Mouse (Mus musculus) hindbrain, embryonic 11.5 days (tissue): ENCODE measurements around the gene Gng7. TPM values are rescaled to one million over a fixed set of nuclear protein-coding genes. Genes with fewer than 3 reads are reported as not detected.

Experiments used
- ATAC-seq: fragments of 200-750 bp; cut with Nextera tagmentation; 2 replicates; pipeline ENCODE4 v1.8.0; 2017; ENCODE audit warnings: mild to moderate bottlenecking, moderate TSS enrichment, moderate library complexity; ENCODE audit not compliant: low FRiP score
- DNase-seq: peaks from one replicate; pipeline ENCODE4 v3.0.0-alpha.2; 2015; ENCODE audit warnings: low spot score
- H3K27ac ChIP-seq: fragments of 300-500 bp; sonication (generic); 2 replicates; pipeline ENCODE4 v1.5.1; 2014; ENCODE audit warnings: mild to moderate bottlenecking, low read depth, low read length
- H3K27me3 ChIP-seq: fragments of 300-500 bp; sonication (generic); 2 replicates; pipeline ENCODE4 v1.6.1; 2014; ENCODE audit warnings: mild to moderate bottlenecking, low read length, moderate library complexity, mixed read lengths; ENCODE audit not compliant: control insufficient read depth, insufficient read depth
- H3K36me3 ChIP-seq: fragments of 300-500 bp; sonication (generic); 2 replicates; pipeline ENCODE4 v1.6.1; 2014; ENCODE audit warnings: mild to moderate bottlenecking, low read length, moderate library complexity, mixed read lengths; ENCODE audit not compliant: control insufficient read depth, insufficient read depth
- H3K4me1 ChIP-seq: fragments of 300-500 bp; sonication (generic); replicated peaks from 2 replicates; pipeline ENCODE4 v1.6.1; 2014; ENCODE audit warnings: low read length, mixed read lengths; ENCODE audit not compliant: control insufficient read depth, insufficient read depth
- H3K4me2 ChIP-seq: fragments of 300-500 bp; sonication (generic); replicated peaks from 2 replicates; pipeline ENCODE4 v1.6.1; 2014; ENCODE audit warnings: mild to moderate bottlenecking, low read depth, low read length
- H3K4me3 ChIP-seq: fragments of 300-500 bp; sonication (generic); 2 replicates; pipeline ENCODE4 v1.5.1; 2014; ENCODE audit warnings: low read depth, low read length
- H3K9ac ChIP-seq: fragments of 300-500 bp; sonication (generic); 2 replicates; pipeline ENCODE4 v1.6.1; 2014; ENCODE audit warnings: low read depth, low read length
- H3K9me3 ChIP-seq: fragments of 300-500 bp; sonication (generic); 2 replicates; pipeline ENCODE4 v1.6.1; 2016; ENCODE audit warnings: low read length; ENCODE audit not compliant: control insufficient read depth
- WGBS: fragments of 180-500 bp; shearing (Covaris S2); extraction: QIAGEN DNeasy Blood & Tissue Kit; methylation state at CpG from one replicate; pipeline ENCODE4 v1.1.7; 2014; 5-methylcytosine and 5-hydroxymethylcytosine counted together
- polyA plus RNA-seq: library from polyadenylated mRNA; unstranded; fragments of >200 nt; fragmentation: Nextera tagmentation; extraction: Ambion mirVana; gene quantifications from 2 replicates; pipeline ENCODE4 v1.2.1, GENCODE M21; 2014

Gene Gng7
- polyA plus RNA-seq, 1 experiment from 2014 or later, result 7.2 TPM

DNA sequence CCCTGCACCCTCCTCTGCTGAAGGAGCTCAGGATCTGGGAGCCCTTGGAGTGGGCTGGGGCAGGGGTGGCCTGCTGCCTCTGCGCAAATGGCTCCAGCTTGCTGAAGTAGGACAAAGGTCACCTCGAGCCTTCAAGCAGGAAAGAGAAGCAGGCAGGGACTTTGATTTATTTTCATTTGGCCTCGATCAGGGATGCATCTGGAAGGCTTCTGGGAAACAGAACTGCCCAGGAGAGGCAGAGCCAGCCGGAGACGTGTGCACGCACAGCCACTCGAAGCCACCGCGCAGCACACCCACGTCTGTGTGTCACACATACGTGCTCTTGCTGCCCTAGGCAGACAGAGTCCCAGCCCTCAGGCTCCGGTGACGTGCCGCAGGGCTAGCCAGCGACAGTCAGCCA, 43.2 kb downstream of the Gng7 start:
- H3K4me2 ChIP-seq, result no peak overlapping the region
- no peaks in the 10 kb centered on the region for H3K9me3 ChIP-seq
- no peak overlapping the region for H3K27ac ChIP-seq
- WGBS, result 84% methylated on average over 15 of the region's 15 CpGs
- H3K4me1 ChIP-seq, result no peaks in the 10 kb centered on the region
- DNase-seq (no peak), ATAC-seq (no peak)
- no peaks in the 10 kb centered on the region for H3K36me3 ChIP-seq
- no peak overlapping the region for H3K9ac ChIP-seq
- no peaks in the 10 kb centered on the region for H3K27me3 ChIP-seq
- H3K4me3 ChIP-seq, result no peak overlapping the region

DNA sequence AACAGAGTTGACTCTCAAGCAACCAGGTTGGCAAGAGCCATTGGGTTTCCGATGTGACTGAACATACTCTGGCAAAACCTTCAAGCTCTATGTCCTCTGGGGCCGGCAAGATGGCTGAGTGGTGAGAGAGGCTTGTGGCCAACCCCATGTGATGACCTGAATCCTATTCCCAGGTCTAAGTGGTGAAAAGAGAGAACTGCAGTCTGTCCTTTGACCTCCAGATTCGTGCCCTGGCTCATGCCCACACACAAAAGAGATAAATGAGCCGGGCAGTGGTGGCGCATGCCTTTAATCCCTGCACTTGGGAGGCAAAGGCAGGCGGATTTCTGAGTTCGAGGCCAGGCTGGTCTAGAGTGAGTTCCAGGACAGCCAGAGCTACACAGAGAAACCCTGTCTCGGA, 44.6 kb downstream of the Gng7 start:
- Histone ChIP-seq H3K27ac (no peak overlapping the region), H3K4me2 (no peak overlapping the region), H3K9ac (no peak overlapping the region), H3K27me3 (no peaks in the 10 kb centered on the region), H3K4me3 (no peak overlapping the region), H3K4me1 (no peaks in the 10 kb centered on the region), H3K9me3 (no peaks in the 10 kb centered on the region), H3K36me3 (no peaks in the 10 kb centered on the region)
- ATAC-seq (no peak), DNase-seq (no peak)
- WGBS, result 86% methylated on average over 8 of the region's 8 CpGs

DNA sequence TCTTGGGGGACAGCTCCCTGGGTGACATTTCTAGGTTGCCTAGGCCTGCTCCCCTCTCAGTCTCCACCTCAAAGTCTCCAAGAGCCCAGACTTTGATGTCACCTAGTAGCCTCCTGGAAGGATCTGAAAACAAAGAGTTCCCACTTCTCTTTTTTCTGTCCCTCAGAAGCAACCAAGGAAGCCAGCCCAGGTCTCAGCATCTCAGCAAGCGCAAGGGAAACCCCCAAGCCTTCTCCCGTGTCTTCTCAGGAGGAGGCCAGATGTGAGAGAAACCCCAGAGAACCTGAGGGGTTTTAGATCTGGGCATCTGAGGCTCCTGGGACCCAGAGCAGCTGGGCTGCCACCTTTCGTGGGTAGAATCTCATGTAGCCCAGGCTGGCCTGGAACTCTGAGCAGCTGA, 45.4 kb downstream of the Gng7 start:
- no peaks in the 10 kb centered on the region for H3K4me1 ChIP-seq

DNA sequence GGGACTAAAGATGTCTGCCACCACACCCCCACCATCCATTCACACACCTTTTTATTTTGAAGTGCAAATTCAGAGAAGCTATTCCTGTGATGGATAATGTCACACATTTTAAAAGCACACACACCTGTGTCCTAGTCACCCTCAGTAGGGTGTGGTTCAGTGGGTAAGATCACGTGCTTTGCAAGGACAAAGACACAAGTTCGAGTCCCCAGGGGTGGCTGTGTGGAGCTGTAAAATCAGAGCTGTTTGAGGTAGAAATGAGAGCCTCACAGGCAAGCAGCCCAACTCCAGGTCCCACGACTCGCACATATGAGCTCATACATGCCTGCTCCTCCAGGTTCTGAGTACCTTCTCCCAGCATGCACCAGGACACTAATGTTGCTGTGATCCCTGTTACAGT, 46.6 kb downstream of the Gng7 start:
- no peak for ATAC-seq
- Histone ChIP-seq H3K9ac (no peak overlapping the region), H3K27ac (no peak overlapping the region), H3K4me1 (no peaks in the 10 kb centered on the region), H3K9me3 (no peaks in the 10 kb centered on the region), H3K4me2 (no peak overlapping the region), H3K36me3 (no peaks in the 10 kb centered on the region), H3K4me3 (no peak overlapping the region), H3K27me3 (no peaks in the 10 kb centered on the region)
- no peak for DNase-seq
- WGBS, result 89% methylated on average over 4 of the region's 4 CpGs

More for the DNA sequence above, 45.4 kb downstream of the Gng7 start:
- Histone ChIP-seq H3K4me3 (no peak overlapping the region), H3K9me3 (no peaks in the 10 kb centered on the region), H3K9ac (no peak overlapping the region), H3K27me3 (no peaks in the 10 kb centered on the region), H3K27ac (no peak overlapping the region), H3K36me3 (no peaks in the 10 kb centered on the region), H3K4me2 (no peak overlapping the region)
- DNase-seq, result no peak
- no peak for ATAC-seq
- 70% methylated on average over 3 of the region's 3 CpGs for WGBS

DNA sequence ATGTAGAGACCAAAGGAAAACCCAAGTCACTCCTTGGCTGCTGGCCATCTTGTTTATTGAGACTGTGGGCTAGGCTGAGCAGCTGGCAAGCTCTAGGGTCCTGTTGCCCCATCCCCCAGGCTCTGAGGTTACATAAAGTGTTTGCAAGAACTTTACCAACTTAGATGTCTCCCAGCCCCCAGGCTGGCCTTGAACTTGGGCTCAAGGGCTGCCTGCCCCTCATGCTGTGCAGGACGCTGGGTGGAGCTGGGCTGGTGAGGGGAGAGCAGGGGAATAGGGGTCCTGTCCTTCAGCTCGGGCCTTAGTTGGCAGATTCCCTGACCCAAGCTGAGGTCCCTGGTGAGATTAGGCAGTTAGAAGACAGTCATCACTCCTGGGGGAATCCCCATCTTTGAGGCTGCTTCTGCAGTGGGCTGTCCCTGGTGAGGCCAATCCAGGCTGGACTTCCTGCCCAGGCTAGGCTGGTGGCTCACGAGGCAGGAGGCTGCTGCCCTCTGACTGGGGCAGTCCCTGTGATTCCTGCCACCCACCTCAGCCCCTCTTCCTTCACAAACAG, 47.6 kb downstream of the Gng7 start:
- Histone ChIP-seq H3K27me3 (no peaks in the 10 kb centered on the region), H3K9ac (no peak overlapping the region), H3K4me3 (no peak overlapping the region), H3K27ac (no peak overlapping the region), H3K4me1 (no peaks in the 10 kb centered on the region), H3K4me2 (no peak overlapping the region), H3K9me3 (no peaks in the 10 kb centered on the region), H3K36me3 (no peaks in the 10 kb centered on the region)
- 72% methylated on average over 3 of the region's 3 CpGs for WGBS
- no peak for DNase-seq
- no peak for ATAC-seq

DNA sequence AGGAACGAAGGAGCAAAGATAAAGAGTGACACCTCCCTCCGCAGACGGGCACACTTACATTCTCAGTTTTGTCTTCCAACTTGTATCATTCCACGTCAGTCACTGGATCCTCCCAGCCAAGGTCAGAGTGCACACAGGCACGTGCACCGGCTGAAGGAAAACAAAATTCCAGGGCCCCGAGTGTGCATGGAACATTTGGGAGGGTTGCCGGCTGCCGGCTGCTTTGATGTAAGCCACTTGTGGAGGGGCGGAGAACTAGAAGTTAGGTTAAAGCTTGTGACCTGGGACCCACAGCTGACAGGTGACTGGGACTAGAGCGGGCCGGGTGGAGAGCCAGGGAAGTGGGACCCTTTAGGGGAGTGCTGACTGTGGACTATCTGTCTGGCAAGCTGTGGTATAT, 48.4 kb downstream of the Gng7 start:
- H3K4me1 ChIP-seq, result peaks cover 3% of the 10 kb centered on the region
- H3K9ac ChIP-seq, result no peak overlapping the region
- H3K27ac ChIP-seq, result no peak overlapping the region
- H3K9me3 ChIP-seq, result no peaks in the 10 kb centered on the region
- H3K27me3 ChIP-seq, result no peaks in the 10 kb centered on the region
- H3K4me2 ChIP-seq, result no peak overlapping the region
- no peak for DNase-seq
- H3K36me3 ChIP-seq, result no peaks in the 10 kb centered on the region
- WGBS, result 54% methylated on average over 12 of the region's 12 CpGs
- no peak for ATAC-seq
- H3K4me3 ChIP-seq, result no peak overlapping the region

DNA sequence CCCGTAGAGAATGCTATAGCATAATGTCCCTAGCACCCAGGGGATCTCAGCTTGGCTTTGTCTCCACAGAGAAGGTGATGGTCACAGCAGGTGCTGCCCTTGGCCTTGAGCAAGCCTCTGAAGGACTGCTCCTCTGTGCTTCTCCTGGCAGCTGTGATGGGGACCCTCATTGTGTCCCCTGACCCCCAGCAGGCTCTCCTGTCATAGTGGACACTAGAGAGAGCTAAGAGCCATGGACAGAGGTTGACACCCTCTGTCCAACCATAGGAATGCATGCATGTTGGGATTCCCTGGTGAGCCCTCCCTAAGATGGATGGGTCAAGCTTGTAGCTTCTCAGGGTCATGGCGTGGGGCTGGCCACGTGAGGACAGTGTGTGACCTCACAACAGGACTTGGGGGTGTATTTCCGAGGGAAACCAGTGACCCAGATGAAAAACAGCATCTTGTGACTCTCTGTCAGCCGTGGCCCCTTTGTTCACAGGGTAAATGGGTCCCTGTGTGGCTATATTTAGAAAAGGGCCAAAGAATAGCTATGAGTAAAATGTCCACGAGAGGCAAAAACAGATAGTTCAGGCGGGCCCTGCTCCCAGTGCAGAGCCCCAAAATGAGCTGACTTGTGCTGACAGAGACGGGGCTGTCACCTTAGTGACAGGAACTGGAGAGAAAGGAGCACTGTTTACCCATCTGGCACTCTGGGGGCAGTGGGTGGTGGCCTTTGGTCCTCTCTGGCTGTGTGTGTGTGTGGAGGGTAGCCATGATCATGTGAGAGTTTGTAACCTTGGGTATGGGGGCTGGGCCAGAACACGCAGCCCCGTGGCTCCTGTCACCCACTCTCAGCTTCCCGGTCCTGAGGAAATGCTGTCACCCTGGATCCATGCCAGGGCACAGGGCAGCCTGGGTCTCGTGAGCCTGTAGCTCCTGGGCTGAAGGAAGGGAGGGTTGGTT, 51.4 kb downstream of the Gng7 start:
- Histone ChIP-seq H3K4me2 (no peak overlapping the region), H3K36me3 (no peaks in the 10 kb centered on the region), H3K4me1 (peaks cover 7% of the 10 kb centered on the region), H3K27ac (no peak overlapping the region), H3K4me3 (no peak overlapping the region), H3K9me3 (no peaks in the 10 kb centered on the region), H3K9ac (no peak overlapping the region), H3K27me3 (no peaks in the 10 kb centered on the region)
- ATAC-seq (no peak; the same call in 1 of the 2 replicates), DNase-seq (no peak)
- WGBS, result 51% methylated on average over 12 of the region's 12 CpGs

DNA sequence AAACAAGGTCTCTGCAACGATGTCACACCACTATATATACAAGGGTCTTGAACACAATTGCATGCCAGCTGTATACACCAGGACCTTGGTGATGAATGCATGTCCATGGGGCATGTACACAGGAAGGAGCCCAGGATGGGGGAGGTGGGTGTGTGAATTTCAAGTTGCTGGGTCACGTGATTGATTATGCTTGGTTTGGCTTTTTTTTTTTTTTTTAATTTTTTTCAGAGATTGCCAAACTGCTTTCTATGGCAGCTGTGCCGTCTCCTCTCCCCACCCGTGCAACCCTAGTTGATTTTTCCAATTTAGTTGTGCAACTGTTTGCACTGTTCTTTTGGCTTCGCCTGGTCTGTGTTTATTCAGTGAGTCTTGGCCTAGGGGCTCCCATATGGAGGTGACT, 52.2 kb downstream of the Gng7 start:
- peaks cover 7% of the 10 kb centered on the region for H3K4me1 ChIP-seq
- WGBS, result 79% methylated on average over 5 of the region's 5 CpGs

DNA sequence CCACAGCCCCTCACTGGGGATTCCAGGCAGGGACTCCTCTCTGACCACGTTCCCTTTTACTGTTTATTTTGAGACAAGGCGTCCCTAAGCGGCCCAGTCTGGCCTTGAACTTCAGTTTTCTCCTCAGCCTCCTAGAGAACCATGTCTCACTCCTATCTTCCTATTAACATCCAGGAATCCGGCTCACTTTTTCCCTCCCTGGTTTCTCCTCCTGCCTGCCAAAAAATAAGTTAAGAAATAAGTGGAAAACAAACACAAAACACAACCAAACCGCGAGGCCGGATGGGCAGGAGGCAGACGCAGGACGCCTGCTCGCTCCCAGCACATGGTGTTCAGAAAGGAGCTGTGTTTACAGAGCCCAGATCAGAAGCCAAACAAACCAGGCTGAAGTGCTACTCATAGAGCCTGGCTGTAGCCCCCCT, 52.7 kb downstream of the Gng7 start:
- 0 out of 2 replicates have a peak overlapping the region, but pooled peaks have one; percentile 13 for H3K27ac ChIP-seq
- H3K4me3 ChIP-seq, result no peak overlapping the region
- H3K4me2 ChIP-seq, result no peak overlapping the region
- ATAC-seq (no peak), DNase-seq (no peak)
- 52% methylated on average over 10 of the region's 10 CpGs for WGBS
- H3K9ac ChIP-seq, result no peak overlapping the region
- H3K4me1 ChIP-seq, result peaks cover 7% of the 10 kb centered on the region
- H3K27me3 ChIP-seq, result no peaks in the 10 kb centered on the region
- H3K36me3 ChIP-seq, result no peaks in the 10 kb centered on the region
- H3K9me3 ChIP-seq, result no peaks in the 10 kb centered on the region

More for the DNA sequence above, 52.2 kb downstream of the Gng7 start:
- Histone ChIP-seq H3K4me2 (no peak overlapping the region), H3K4me3 (no peak overlapping the region), H3K9me3 (no peaks in the 10 kb centered on the region), H3K9ac (no peak overlapping the region), H3K36me3 (no peaks in the 10 kb centered on the region), H3K27me3 (no peaks in the 10 kb centered on the region), H3K27ac (no peak overlapping the region)
- ATAC-seq (no peak), DNase-seq (no peak)
